Mouse (Mus musculus) brown adipose tissue, adult 24 weeks (tissue): ENCODE data around the gene Sarm1. TPM values are rescaled to one million over a fixed set of nuclear protein-coding genes. Genes with fewer than 3 reads are reported as not detected.
A peak's percentile ranks its signal among the peaks of the same experiment; 100 is the strongest.

Experiments used
- H3K27ac ChIP-seq: fragments of 200-500 bp; replicated peaks from 2 replicates; pipeline ENCODE4 v1.5.1; 2012; ENCODE audit warnings: low read depth, mild to moderate bottlenecking, low read length
- H3K4me1 ChIP-seq: fragments of 200-500 bp; 2 replicates; pipeline ENCODE4 v1.6.1; 2012; ENCODE audit warnings: low read length, mixed read lengths; ENCODE audit not compliant: control insufficient read depth, insufficient read depth, insufficient read length
- H3K4me3 ChIP-seq: fragments of 200-500 bp; 2 replicates; pipeline ENCODE4 v1.5.1; 2012; ENCODE audit warnings: low read depth, mild to moderate bottlenecking, low read length, moderate library complexity; ENCODE audit not compliant: insufficient read depth
- polyA plus RNA-seq: library from polyadenylated mRNA; stranded (reverse); fragments of >200 nt; gene quantifications from 2 replicates; pipeline ENCODE4 v1.2.4, GENCODE M21; 2012; ENCODE audit not compliant: missing spikeins, insufficient read depth, insufficient read length

The Sarm1 gene
- polyA plus RNA-seq, 1 experiment, result not detected

- H3K27ac ChIP-seq, result no peak overlapping the region
- no peak overlapping the region for H3K4me3 ChIP-seq
- H3K4me1 ChIP-seq, result no peaks in the 10 kb centered on the region
These were observed 1.6 kb downstream of the Sarm1 start for GRCm38 (mm10) chr11:78495904-78496303.

- Histone ChIP-seq H3K4me3 (peak overlapping the region; percentile 11; the same call in 1 of the 2 replicates), H3K4me1 (no peaks in the 10 kb centered on the region), H3K27ac (no peak overlapping the region)
These were observed 6.7 kb downstream of the Sarm1 start for GRCm38 (mm10) chr11:78490781-78491241.

GRCm38 (mm10) chr11:78488168-78488567, 9.4 kb downstream of the Sarm1 start:
- H3K4me1 ChIP-seq, result no peaks in the 10 kb centered on the region
- H3K27ac ChIP-seq, result no peak overlapping the region
- H3K4me3 ChIP-seq, result no peak overlapping the region

GRCm38 (mm10) chr11:78483639-78484038, 13.9 kb downstream of the Sarm1 start:
- no peaks in the 10 kb centered on the region for H3K4me1 ChIP-seq
- no peak overlapping the region for H3K4me3 ChIP-seq
- H3K27ac ChIP-seq, result no peak overlapping the region

GRCm38 (mm10) chr11:78475289-78475688, 22.3 kb downstream of the Sarm1 start:
- no peak overlapping the region for H3K27ac ChIP-seq
- H3K4me1 ChIP-seq, result no peaks in the 10 kb centered on the region
- no peak overlapping the region for H3K4me3 ChIP-seq

GRCm38 (mm10) chr11:78471326-78472103, 26.0 kb downstream of the Sarm1 start:
- H3K4me3 ChIP-seq, result no peak overlapping the region
- no peak overlapping the region for H3K27ac ChIP-seq
- no peaks in the 10 kb centered on the region for H3K4me1 ChIP-seq

GRCm38 (mm10) chr11:78467932-78468331, 29.6 kb downstream of the Sarm1 start:
- no peak overlapping the region for H3K27ac ChIP-seq
- no peak overlapping the region for H3K4me3 ChIP-seq
- H3K4me1 ChIP-seq, result peaks cover 3% of the 10 kb centered on the region

GRCm38 (mm10) chr11:78467515-78467914, 30.0 kb downstream of the Sarm1 start:
- no peak overlapping the region for H3K4me3 ChIP-seq
- no peak overlapping the region for H3K27ac ChIP-seq
- peaks cover 3% of the 10 kb centered on the region for H3K4me1 ChIP-seq

- Histone ChIP-seq H3K4me3 (peak overlapping the region; percentile 79), H3K27ac (no peak overlapping the region), H3K4me1 (peaks cover 3% of the 10 kb centered on the region)
These were observed 31.2 kb downstream of the Sarm1 start for GRCm38 (mm10) chr11:78466242-78466912.

GRCm38 (mm10) chr11:78465568-78466180, 31.9 kb downstream of the Sarm1 start, which contains the start of gene Slc46a1:
Gene Slc46a1 (plus strand): TSS chr11:78465697.
- peaks cover 3% of the 10 kb centered on the region for H3K4me1 ChIP-seq
- H3K4me3 ChIP-seq, result peak within 1 kb of the TSS; percentile 79
- peak within 1 kb of the TSS; percentile 72 for H3K27ac ChIP-seq

- peaks cover 3% of the 10 kb centered on the region for H3K4me1 ChIP-seq
- peak overlapping the region; percentile 7; the same call in 1 of the 2 replicates for H3K4me3 ChIP-seq
- no peak overlapping the region; the same call in 1 of the 2 replicates for H3K27ac ChIP-seq
These were observed 32.4 kb downstream of the Sarm1 start for GRCm38 (mm10) chr11:78465116-78465515.

- H3K27ac ChIP-seq, result no peak overlapping the region
- no peak overlapping the region for H3K4me3 ChIP-seq
- peaks cover 3% of the 10 kb centered on the region for H3K4me1 ChIP-seq
These were observed 34.1 kb downstream of the Sarm1 start for GRCm38 (mm10) chr11:78463286-78464036.

- Histone ChIP-seq H3K27ac (no peak overlapping the region), H3K4me1 (peaks cover 3% of the 10 kb centered on the region), H3K4me3 (no peak overlapping the region)
These were observed 34.9 kb downstream of the Sarm1 start for GRCm38 (mm10) chr11:78462669-78463068.

- Histone ChIP-seq H3K4me1 (peaks cover 3% of the 10 kb centered on the region), H3K4me3 (no peak overlapping the region), H3K27ac (no peak overlapping the region)
These were observed 35.7 kb downstream of the Sarm1 start for GRCm38 (mm10) chr11:78461894-78462293.

- H3K4me1 ChIP-seq, result no peaks in the 10 kb centered on the region
- H3K27ac ChIP-seq, result no peak overlapping the region
- no peak overlapping the region for H3K4me3 ChIP-seq
These were observed 38.8 kb downstream of the Sarm1 start for GRCm38 (mm10) chr11:78458740-78459139.
